Mouse (Mus musculus): ENCODE results near the gene Prkn.

Prkn gene

GRCm38 (mm10) chr17:11570392-11570791, 730.2 kb downstream of the Prkn start:
- no peak for DNase-seq

DNA sequence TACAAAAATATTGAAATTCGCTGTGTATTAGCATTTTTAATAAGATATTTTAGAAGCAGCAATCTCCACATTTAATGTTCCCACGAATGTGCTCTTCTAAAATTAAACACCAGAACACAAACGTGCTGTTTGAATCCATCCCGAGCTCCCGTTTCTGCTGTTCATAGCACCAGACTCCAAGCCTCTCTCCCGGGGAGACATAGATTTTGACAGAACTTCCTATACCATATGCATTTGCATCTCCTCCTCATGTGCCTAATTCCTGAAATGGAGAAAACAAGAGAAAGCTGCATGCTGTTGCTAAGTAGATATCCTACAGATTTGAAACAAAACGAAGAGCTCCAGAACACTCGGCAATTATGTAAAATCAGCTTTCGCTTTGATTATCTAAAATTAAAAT, 733.5 kb downstream of the Prkn start:
- DNase-seq: no peak

GRCm38 (mm10) chr17:11585491-11585890, 745.3 kb downstream of the Prkn start:
- no peak for DNase-seq

DNA sequence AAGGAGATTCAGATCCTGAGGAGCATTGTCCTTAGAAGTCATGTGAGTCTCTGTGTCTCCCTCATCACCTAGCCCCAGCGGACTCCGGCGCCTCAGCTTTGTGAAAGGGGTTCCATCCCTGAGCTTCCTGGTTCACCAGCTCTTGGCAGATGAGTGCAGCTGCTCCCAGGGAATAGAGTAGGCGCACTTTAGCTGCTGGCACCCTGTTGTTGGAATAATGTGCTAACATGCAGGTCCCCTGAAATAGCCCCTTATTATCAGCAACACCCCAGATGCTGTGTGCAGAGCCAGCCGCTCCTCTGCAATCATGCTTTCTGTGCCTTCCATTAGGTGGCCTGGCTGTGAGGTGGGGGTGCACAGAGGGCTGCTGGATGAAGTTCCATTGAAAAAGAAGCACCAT, 767.7 kb downstream of the Prkn start:
- no peak for DNase-seq

DNA sequence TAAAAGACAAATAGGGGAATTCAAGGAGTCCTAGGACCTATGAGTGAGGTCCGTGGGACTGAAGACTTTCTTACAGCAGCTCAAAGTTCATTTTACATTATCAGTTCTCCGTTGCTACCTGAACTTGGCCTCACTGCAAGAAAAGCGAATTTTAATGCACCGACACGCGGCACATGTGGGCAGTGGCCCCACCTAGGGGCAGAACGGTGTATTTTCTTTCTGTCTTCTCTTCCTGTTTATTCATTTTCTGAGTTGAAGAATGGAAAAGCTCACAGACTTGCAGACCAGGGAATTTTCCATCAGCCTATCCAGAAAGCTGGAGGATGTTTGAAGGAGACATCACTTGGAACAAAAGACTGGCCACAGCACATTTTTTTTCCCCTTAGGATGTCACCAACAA, 771.3 kb downstream of the Prkn start:
- DNase-seq: peak; percentile 64

- DNase-seq: no peak
Observed at GRCm38 (mm10) chr17:11612801-11613531, 772.8 kb downstream of the Prkn start.

DNA sequence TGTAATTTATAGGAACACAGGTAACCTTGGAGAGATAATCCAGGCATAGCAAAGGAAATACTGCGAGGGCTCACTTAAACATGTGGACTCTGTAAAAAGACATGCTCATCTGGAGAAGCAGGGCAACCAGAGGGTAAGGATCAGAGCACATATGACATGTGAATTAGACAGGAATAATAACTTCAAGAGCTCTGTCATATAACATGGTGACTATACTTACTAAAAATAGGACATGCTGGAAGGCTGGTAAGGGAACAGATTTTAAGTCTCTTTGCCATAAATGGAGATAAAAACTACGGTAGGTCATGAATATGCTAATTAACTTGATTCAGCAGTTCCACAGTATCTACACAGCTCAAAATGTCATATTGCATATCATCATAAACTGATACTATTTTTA, 777.4 kb downstream of the Prkn start:
- no peak for DNase-seq

GRCm38 (mm10) chr17:11618886-11619590, 778.9 kb downstream of the Prkn start:
- no peak for DNase-seq

DNA sequence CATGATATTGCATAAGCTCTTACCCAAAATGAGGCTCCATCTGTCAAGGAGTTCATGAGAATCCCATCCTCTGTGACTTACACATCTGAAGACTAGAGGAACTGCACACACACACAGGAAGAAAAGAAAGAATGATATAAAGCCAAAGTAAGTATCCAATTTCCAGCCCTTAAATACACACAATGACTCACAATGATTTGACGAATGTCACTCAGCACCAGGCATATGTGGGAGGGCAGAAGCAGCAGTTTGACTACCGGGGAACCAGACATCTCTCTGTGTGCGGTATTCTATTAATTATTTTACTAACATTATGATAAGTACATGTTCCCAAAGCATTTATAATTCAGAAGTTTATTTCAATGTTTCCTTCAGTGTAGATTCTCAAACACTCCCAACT, 780.6 kb downstream of the Prkn start:
- DNase-seq: no peak

GRCm38 (mm10) chr17:11621492-11621891, 781.3 kb downstream of the Prkn start:
- DNase-seq: no peak

DNA sequence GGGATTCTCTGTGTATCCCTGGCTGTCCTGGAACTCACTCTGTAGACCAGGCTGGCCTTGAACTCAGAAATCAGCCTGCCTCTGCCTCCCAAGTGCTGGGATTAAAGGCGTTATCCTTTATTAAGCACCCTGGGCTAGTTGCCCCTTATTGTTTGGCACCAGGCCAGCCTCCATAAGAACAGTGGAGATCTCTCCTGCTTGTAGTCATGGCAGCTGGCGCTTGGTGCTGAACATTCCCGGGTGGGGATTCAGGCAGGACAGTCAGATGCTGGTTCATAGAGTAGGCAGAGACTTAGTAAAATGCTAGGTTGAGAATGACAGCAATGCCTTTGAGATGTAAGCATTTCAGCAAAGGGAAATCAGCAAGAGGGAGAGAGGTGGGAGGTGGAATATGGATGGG, 786.1 kb downstream of the Prkn start:
- no peak for DNase-seq

DNA sequence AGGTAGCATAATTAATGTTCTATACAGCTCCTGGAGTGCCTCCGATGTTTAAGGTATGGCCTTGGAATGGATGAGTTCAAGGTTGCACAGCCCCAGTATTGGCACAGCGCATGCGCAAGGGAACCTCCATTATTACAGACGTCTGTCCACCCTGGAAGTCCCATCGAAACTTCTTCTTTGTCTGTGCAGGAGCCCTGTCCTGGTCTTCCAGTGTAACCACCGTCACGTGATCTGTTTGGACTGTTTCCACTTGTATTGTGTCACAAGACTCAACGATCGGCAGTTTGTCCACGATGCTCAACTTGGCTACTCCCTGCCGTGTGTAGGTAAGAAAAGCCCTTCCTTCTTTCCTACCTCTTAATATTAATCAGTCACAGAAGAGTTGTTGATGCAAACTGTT, 794.9 kb downstream of the Prkn start:
- no peak for DNase-seq

DNA sequence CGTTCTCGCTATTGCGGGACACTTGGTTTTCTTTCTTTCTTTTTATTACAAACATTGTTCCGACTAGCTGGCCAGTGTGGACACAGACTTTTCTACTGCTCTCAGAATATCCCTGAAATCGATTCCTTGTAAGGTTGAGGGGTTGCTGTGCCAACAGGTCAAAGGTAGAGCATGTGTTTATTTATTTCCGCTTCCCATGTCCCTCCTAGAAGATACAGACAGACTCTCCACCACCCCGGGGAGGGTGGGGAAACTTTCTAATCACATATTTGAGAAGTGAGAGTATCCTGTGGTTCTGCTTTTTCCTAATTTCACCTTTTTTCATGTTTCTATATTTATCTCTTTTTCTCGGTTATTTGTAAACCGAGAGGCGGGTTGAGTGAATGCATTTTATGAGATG, 797.5 kb downstream of the Prkn start:
- no peak for DNase-seq

DNA sequence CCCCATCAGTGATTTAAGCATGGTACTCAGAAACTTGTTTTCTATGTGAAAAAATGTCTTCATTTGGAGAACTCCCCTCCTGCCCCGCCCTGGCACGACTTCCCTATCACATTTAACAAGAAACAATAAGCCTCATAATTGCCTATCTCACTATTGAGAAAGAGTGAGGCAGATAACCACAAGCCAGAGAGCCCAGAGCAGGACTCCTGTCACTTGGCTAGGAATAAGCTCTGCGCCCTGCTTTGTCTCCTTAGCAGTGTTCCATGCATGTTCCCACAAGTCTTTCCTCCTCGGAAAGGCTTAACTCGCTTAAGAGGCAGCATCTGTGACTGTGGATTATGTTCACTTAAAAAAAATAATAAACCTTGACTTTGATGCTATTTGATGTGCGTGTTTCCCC, 798.3 kb downstream of the Prkn start:
- DNase-seq: no peak

GRCm38 (mm10) chr17:11639786-11640185, 799.6 kb downstream of the Prkn start:
- no peak for DNase-seq

DNA sequence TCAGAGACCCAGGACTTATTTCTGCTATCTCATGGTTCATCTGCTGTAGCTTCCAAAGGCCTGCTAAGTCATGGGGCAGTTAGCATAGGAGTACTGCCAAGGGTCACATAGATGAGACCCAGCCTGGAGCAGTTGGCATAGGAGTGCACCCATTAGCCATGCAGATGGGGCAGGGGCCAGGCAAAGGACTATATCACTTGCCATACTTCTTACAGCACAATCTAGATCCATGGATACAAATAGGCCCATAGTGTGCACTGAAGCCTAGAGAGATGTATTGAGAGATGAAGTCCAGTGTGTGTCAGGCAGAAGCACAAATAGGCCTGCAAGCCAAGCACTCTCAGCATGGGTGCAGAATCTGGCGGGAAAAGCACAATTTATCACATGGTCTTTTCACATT, 802.1 kb downstream of the Prkn start:
- no peak for DNase-seq

GRCm38 (mm10) chr17:11644016-11644415, 803.8 kb downstream of the Prkn start:
- no peak for DNase-seq

DNA sequence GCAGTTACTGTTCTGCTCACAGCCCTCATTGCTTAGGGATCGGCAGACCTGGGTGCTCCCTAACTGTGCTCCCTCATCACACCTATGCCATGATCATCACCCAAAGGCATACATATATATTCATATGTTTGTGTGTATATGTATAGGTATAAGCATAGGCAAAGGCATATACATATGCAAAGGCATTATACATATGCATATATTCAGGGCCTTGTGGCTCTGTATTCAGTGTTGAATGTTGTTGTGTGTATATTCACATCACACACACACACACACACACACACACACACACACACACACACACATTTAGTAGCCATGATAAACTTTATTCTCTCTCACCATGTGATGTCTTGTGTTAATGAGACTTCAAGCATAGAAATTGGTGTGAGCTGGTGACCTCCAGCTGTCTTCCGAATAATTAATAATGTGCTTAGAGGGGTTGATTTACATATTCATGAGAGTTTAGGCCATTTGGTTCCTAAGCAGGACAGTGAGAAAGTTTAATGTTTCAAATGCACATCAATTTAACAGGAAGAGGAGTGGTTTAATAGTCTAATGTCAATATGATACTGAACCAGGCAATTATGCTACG, 804.8 kb downstream of the Prkn start:
- DNase-seq: no peak

DNA sequence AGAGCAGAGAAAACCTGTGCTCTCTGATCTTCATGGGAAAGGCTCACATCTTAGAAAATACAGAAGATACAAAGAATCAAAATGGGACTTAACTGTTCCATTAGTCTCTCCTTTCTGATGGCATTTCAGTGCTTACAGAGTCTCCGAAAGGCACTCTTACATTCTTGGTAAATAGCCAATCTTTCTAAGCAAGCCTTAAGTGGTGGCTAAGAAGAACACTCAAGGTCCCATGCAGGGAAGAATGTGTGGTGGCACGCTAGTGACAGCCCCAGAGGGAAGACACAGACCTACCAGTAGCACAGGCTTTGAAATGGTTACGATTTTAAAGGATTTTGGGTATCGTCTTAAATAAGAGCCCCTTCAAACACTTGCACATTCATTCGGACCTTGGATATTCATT, 816.2 kb downstream of the Prkn start:
- DNase-seq: no peak

GRCm38 (mm10) chr17:11656878-11657277, 816.7 kb downstream of the Prkn start:
- no peak for DNase-seq

GRCm38 (mm10) chr17:11661898-11662297, 821.7 kb downstream of the Prkn start:
- no peak for DNase-seq

DNA sequence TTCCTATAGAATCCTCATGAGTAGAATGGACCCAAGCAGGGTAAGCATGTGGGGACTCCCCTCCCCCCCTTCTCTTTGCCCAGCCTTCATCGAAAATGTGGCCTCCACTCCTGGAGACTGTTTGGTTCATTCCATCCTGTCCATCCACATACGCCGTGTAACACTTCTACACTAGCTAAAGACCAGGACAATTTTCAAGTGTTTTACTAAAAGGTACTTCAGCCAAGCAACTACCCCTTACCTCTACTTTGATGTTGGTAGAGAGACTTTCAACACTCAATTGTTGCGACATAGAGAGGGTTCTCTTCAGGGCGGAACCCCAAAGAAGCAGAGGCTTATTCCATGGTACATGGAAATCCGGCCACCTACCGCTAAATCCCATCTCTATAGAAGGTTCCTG, 823.3 kb downstream of the Prkn start:
- DNase-seq: no peak

GRCm38 (mm10) chr17:11664610-11665345, 824.6 kb downstream of the Prkn start:
- DNase-seq: no peak

DNA sequence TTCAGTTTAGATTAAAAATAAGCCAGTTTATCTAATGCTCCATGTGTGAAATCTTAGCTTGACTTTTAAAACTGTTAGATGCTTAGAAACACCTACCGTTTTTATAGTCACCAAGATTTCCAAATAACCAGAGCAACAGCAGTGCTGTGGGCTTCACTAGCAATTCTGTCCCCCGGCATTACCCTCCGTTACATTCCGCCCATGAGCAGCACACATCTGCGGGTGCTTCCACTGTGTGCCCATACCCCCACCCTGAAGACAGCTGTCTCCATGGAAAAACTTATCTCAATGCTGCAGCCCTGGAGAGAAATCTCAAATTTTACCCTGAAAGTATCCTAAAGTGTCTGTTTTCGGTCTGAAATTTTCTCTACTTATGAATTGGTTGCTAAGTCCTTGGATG, 839.5 kb downstream of the Prkn start:
- no peak for DNase-seq

Data from cerebellum, adult 11 months (tissue).